Mouse (Mus musculus) limb, embryonic 15.5 days (tissue): ENCODE data around the gene Olfr20. TPM values are rescaled to one million over a fixed set of nuclear protein-coding genes. Genes with fewer than 3 reads are reported as not detected.
"Not testable (repeated sequence)": the region's sequence is repeated elsewhere in the genome, so short reads cannot be mapped to it uniquely, and the experiment has no call there.

Experiments used
- ATAC-seq: fragments of 200-750 bp; cut with Nextera tagmentation; 2 replicates; pipeline ENCODE4 v1.8.0; 2017; ENCODE audit warnings: low read depth, moderate TSS enrichment; ENCODE audit not compliant: insufficient number of reproducible peaks, low FRiP score, low TSS enrichment
- H3K27ac ChIP-seq: fragments of 300-500 bp; sonication (generic); 2 replicates; pipeline ENCODE4 v1.5.1; 2015; ENCODE audit warnings: moderate library complexity, mild to moderate bottlenecking, inconsistent platforms
- H3K27me3 ChIP-seq: fragments of 300-500 bp; sonication (generic); 2 replicates; pipeline ENCODE4 v1.6.1; 2015; ENCODE audit warnings: inconsistent platforms
- H3K36me3 ChIP-seq: fragments of 300-500 bp; sonication (generic); 2 replicates; pipeline ENCODE4 v1.6.1; 2015; ENCODE audit warnings: inconsistent platforms
- H3K4me1 ChIP-seq: fragments of 300-500 bp; sonication (generic); 2 replicates; pipeline ENCODE4 v1.6.1; 2015; ENCODE audit warnings: inconsistent platforms
- H3K4me2 ChIP-seq: fragments of 300-500 bp; sonication (generic); 2 replicates; pipeline ENCODE4 v1.6.1; 2015; ENCODE audit warnings: mild to moderate bottlenecking, inconsistent platforms
- H3K4me3 ChIP-seq: fragments of 300-500 bp; sonication (generic); 2 replicates; pipeline ENCODE4 v1.5.1; 2015; ENCODE audit warnings: mild to moderate bottlenecking, inconsistent platforms
- H3K9ac ChIP-seq: fragments of 300-500 bp; sonication (generic); 2 replicates; pipeline ENCODE4 v1.6.1; 2015; ENCODE audit warnings: inconsistent platforms
- H3K9me3 ChIP-seq: fragments of 300-500 bp; sonication (generic); 2 replicates; pipeline ENCODE4 v1.6.1; 2016; ENCODE audit warnings: inconsistent platforms
- WGBS: fragments of 180-500 bp; shearing (Covaris S2); methylation state at CpG from one replicate; pipeline ENCODE4 v1.1.7; 2015; 5-methylcytosine and 5-hydroxymethylcytosine counted together
- polyA plus RNA-seq: library from polyadenylated mRNA; unstranded; fragments of >200 nt; fragmentation: Nextera tagmentation; extraction: Ambion mirVana; gene quantifications from 2 replicates; pipeline ENCODE4 v1.2.1, GENCODE M21; 2015

The Olfr20 gene
- not detected in 2 replicates for polyA plus RNA-seq

- Histone ChIP-seq H3K4me1 (no peaks in the 10 kb centered on the region), H3K9ac (no peak within 1 kb of the TSS), H3K4me3 (no peak within 1 kb of the TSS), H3K36me3 (no peaks in the 10 kb centered on the region), H3K27me3 (no peaks in the 10 kb centered on the region), H3K9me3 (no peaks in the 10 kb centered on the region), H3K27ac (no peak within 1 kb of the TSS), H3K4me2 (no peak within 1 kb of the TSS)
- no peak for ATAC-seq
- 41% methylated on average over 3 of the region's 3 CpGs for WGBS
These were observed at the start of gene Olfr20 for GRCm38 (mm10) chr11:73350483-73350882. TSS of gene Olfr20 (plus strand) at chr11:73350783.

- no peak overlapping the region for H3K27ac ChIP-seq
These were observed 47.5 kb upstream of the Olfr20 start for GRCm38 (mm10) chr11:73303123-73303522.

GRCm38 (mm10) chr11:73315961-73316360 lies 34.6 kb upstream of the Olfr20 start:
- Histone ChIP-seq H3K9me3 (no peaks in the 10 kb centered on the region), H3K27ac (no peak overlapping the region), H3K36me3 (no peaks in the 10 kb centered on the region), H3K4me3 (no peak overlapping the region), H3K27me3 (no peaks in the 10 kb centered on the region), H3K4me1 (no peaks in the 10 kb centered on the region), H3K9ac (no peak overlapping the region), H3K4me2 (no peak overlapping the region)
- no peak for ATAC-seq
- WGBS = 32% methylated on average over 3 of the region's 3 CpGs

More at GRCm38 (mm10) chr11:73303123-73303522, 47.5 kb upstream of the Olfr20 start:
- WGBS = 58% methylated on average over 2 of the region's 2 CpGs
- H3K9ac ChIP-seq = no peak overlapping the region
- no peak for ATAC-seq
- H3K9me3 ChIP-seq = no peaks in the 10 kb centered on the region
- H3K4me2 ChIP-seq = no peak overlapping the region
- no peaks in the 10 kb centered on the region for H3K4me1 ChIP-seq
- no peaks in the 10 kb centered on the region for H3K36me3 ChIP-seq
- H3K27me3 ChIP-seq = no peaks in the 10 kb centered on the region
- no peak overlapping the region for H3K4me3 ChIP-seq

GRCm38 (mm10) chr11:73318581-73318980 lies 32.0 kb upstream of the Olfr20 start:
- H3K27me3 ChIP-seq, ATAC-seq: not testable (repeated sequence)
- 78% methylated on average over 2 of the region's 2 CpGs for WGBS

GRCm38 (mm10) chr11:73321064-73321463 lies 29.5 kb upstream of the Olfr20 start:
- not testable (repeated sequence) for H3K27me3 ChIP-seq, H3K9ac ChIP-seq, H3K27ac ChIP-seq, H3K9me3 ChIP-seq, H3K4me3 ChIP-seq, H3K36me3 ChIP-seq, ATAC-seq, H3K4me1 ChIP-seq, H3K4me2 ChIP-seq
- WGBS = 94% methylated on average over 13 of the region's 13 CpGs

More at GRCm38 (mm10) chr11:73318581-73318980, 32.0 kb upstream of the Olfr20 start:
- not testable (repeated sequence) for H3K36me3 ChIP-seq, H3K4me2 ChIP-seq, H3K9ac ChIP-seq, H3K4me3 ChIP-seq, H3K9me3 ChIP-seq, H3K27ac ChIP-seq, H3K4me1 ChIP-seq

- no peak overlapping the region for H3K27ac ChIP-seq
- ATAC-seq = no peak
- H3K9ac ChIP-seq = no peak overlapping the region
- H3K4me1 ChIP-seq = no peaks in the 10 kb centered on the region
- H3K36me3 ChIP-seq = no peaks in the 10 kb centered on the region
- no peaks in the 10 kb centered on the region for H3K27me3 ChIP-seq
- 71% methylated on average over 9 of the region's 9 CpGs for WGBS
- H3K4me3 ChIP-seq = no peak overlapping the region
- H3K9me3 ChIP-seq = no peaks in the 10 kb centered on the region
- H3K4me2 ChIP-seq = no peak overlapping the region
These were observed 26.4 kb upstream of the Olfr20 start for GRCm38 (mm10) chr11:73323906-73324830.

- H3K9me3 ChIP-seq = no peaks in the 10 kb centered on the region
- 19% methylated on average over 12 of the region's 12 CpGs for WGBS
- no peak for ATAC-seq
- peak overlapping the region; percentile 22; the same call in 1 of the 2 replicates for H3K4me2 ChIP-seq
- no peaks in the 10 kb centered on the region for H3K36me3 ChIP-seq
- H3K4me3 ChIP-seq = no peak overlapping the region
- H3K27ac ChIP-seq = no peak overlapping the region
- H3K4me1 ChIP-seq = no peaks in the 10 kb centered on the region
- no peak overlapping the region for H3K9ac ChIP-seq
- H3K27me3 ChIP-seq = no peaks in the 10 kb centered on the region
These were observed 24.1 kb upstream of the Olfr20 start for GRCm38 (mm10) chr11:73326485-73326886.

GRCm38 (mm10) chr11:73327361-73327760 lies 23.2 kb upstream of the Olfr20 start:
- no peak overlapping the region for H3K4me2 ChIP-seq
- H3K27ac ChIP-seq = no peak overlapping the region
- no peaks in the 10 kb centered on the region for H3K36me3 ChIP-seq
- no peaks in the 10 kb centered on the region for H3K4me1 ChIP-seq
- no peaks in the 10 kb centered on the region for H3K9me3 ChIP-seq
- no peak overlapping the region for H3K4me3 ChIP-seq
- no peak for ATAC-seq
- WGBS = 66% methylated on average over 4 of the region's 4 CpGs
- no peaks in the 10 kb centered on the region for H3K27me3 ChIP-seq
- no peak overlapping the region for H3K9ac ChIP-seq

GRCm38 (mm10) chr11:73329442-73329841 lies 21.1 kb upstream of the Olfr20 start, which contains the start of the genes Aspa, Gm49340 and Spata22:
TSS of gene Aspa (minus strand) at chr11:73329596.
TSS of gene Gm49340 (plus strand) at chr11:73329741.
TSS of gene Spata22 (plus strand) at chr11:73329741.
- Histone ChIP-seq H3K27ac (no peak within 1 kb of the TSS), H3K27me3 (no peaks in the 10 kb centered on the region), H3K4me2 (no peak within 1 kb of the TSS), H3K4me1 (no peaks in the 10 kb centered on the region), H3K4me3 (no peak within 1 kb of the TSS), H3K9ac (no peak within 1 kb of the TSS), H3K9me3 (no peaks in the 10 kb centered on the region), H3K36me3 (no peaks in the 10 kb centered on the region)
- ATAC-seq = no peak
- 81% methylated on average over 27 of the region's 27 CpGs for WGBS

GRCm38 (mm10) chr11:73333357-73333756 lies 17.2 kb upstream of the Olfr20 start:
- H3K4me3 ChIP-seq = no peak overlapping the region
- no peak overlapping the region for H3K27ac ChIP-seq
- no peaks in the 10 kb centered on the region for H3K27me3 ChIP-seq
- no peaks in the 10 kb centered on the region for H3K36me3 ChIP-seq
- ATAC-seq = no peak
- H3K9me3 ChIP-seq = no peaks in the 10 kb centered on the region
- no peak overlapping the region for H3K4me2 ChIP-seq
- H3K9ac ChIP-seq = no peak overlapping the region
- H3K4me1 ChIP-seq = no peaks in the 10 kb centered on the region
- WGBS = 70% methylated on average over 2 of the region's 2 CpGs

GRCm38 (mm10) chr11:73336919-73337318 lies 13.7 kb upstream of the Olfr20 start:
- H3K27me3 ChIP-seq = no peaks in the 10 kb centered on the region
- no peaks in the 10 kb centered on the region for H3K9me3 ChIP-seq
- 77% methylated on average over 4 of the region's 4 CpGs for WGBS
- no peak overlapping the region for H3K27ac ChIP-seq
- H3K4me3 ChIP-seq = no peak overlapping the region
- ATAC-seq = no peak
- no peaks in the 10 kb centered on the region for H3K36me3 ChIP-seq
- H3K9ac ChIP-seq = no peak overlapping the region
- no peaks in the 10 kb centered on the region for H3K4me1 ChIP-seq
- no peak overlapping the region for H3K4me2 ChIP-seq

- no peak within 1 kb of the TSS for H3K27ac ChIP-seq
- H3K9me3 ChIP-seq = no peaks in the 10 kb centered on the region
- H3K9ac ChIP-seq = no peak within 1 kb of the TSS
- WGBS = 87% methylated on average over 2 of the region's 2 CpGs
- H3K4me1 ChIP-seq = no peaks in the 10 kb centered on the region
- no peak for ATAC-seq
- no peaks in the 10 kb centered on the region for H3K36me3 ChIP-seq
- no peak within 1 kb of the TSS for H3K4me3 ChIP-seq
- no peaks in the 10 kb centered on the region for H3K27me3 ChIP-seq
- H3K4me2 ChIP-seq = no peak within 1 kb of the TSS
These were observed 20.4 kb downstream of the Olfr20 start, which contains the start of gene Olfr376 for GRCm38 (mm10) chr11:73370946-73371345. TSS of gene Olfr376 (plus strand) at chr11:73371246.
